Comparison of ENCODE assay signal across 12 mouse cellular contexts in genomic region chr10:75779206-75780174, GRCm38 (mm10). TPM values are rescaled to one million over a fixed set of nuclear protein-coding genes. Genes with fewer than 3 reads are reported as not detected.
DNase-seq lines count a peak whose midpoint lies in the region; ATAC-seq and TF ChIP-seq lines count a peak whose summit lies in the region.
"Had no signal": no experiment of that assay in that cellular context is flagged by ENCODE, and none has a peak within 500 bp of the region (broad histone marks: within the 10 kb centered on the region; RNA-seq: fewer than 3 reads in every experiment).

No protein-coding gene starts in this region.

- no peak for ATAC-seq in midbrain, embryonic 11.5 days (ENCODE audit: low FRiP score)
- no peak for ATAC-seq in midbrain, embryonic 14.5 days (ENCODE audit: low FRiP score, low TSS enrichment)
- ATAC-seq in inflammation-experienced regulatory T-cells, adult 6 months = peak; percentile 18

- no peaks in the 10 kb centered on the region for H3K36me3 ChIP-seq in midbrain, embryonic 11.5 days (ENCODE audit: control insufficient read depth, insufficient read depth, low read length)
- no peaks in the 10 kb centered on the region for H3K36me3 ChIP-seq in midbrain, embryonic 14.5 days (ENCODE audit: control insufficient read depth, insufficient read depth, low read length)
- H3K36me3 ChIP-seq in limb, embryonic 10.5 days = no peaks in the 10 kb centered on the region
- H3K36me3 ChIP-seq in small intestine, adult 2 months (ENCODE audit: control insufficient read depth, insufficient read depth, low read length) = peaks cover 7% of the 10 kb centered on the region; the same call in 1 of the 2 replicates
- H3K36me3 ChIP-seq: midbrain, embryonic 10.5 days had no signal

- TF ChIP-seq POLR2A in small intestine, adult 2 months (IDR thresholded peaks at IDR 0.05; ENCODE audit: low read depth, low read length) = no peak; the same call in 1 of the 2 replicates

- no peaks in the 10 kb centered on the region for H3K9me3 ChIP-seq in midbrain, embryonic 11.5 days (ENCODE audit: control insufficient read depth, low read length)
- no peaks in the 10 kb centered on the region for H3K9me3 ChIP-seq in midbrain, embryonic 14.5 days (ENCODE audit: control insufficient read depth, low read length)
- H3K9me3 ChIP-seq in limb, embryonic 10.5 days (replicated peaks) = no peaks in the 10 kb centered on the region
- H3K9me3 ChIP-seq: midbrain, embryonic 10.5 days had no signal

- H3K27ac ChIP-seq in midbrain, embryonic 11.5 days (ENCODE audit: low read depth, low read length) = no peak overlapping the region
- H3K27ac ChIP-seq in midbrain, embryonic 14.5 days (replicated peaks; ENCODE audit: low read depth, low read length) = no peak overlapping the region
- H3K27ac ChIP-seq in limb, embryonic 10.5 days = no peak overlapping the region
- H3K27ac ChIP-seq in small intestine, adult 2 months (ENCODE audit: insufficient read depth, low read depth, low read length) = no peak overlapping the region
- H3K27ac ChIP-seq: midbrain, embryonic 10.5 days had no signal

- TF ChIP-seq CTCF in small intestine, adult 2 months (IDR thresholded peaks at IDR 0.05; ENCODE audit: extremely low read depth, insufficient read length, insufficient replicate concordance, low read depth, low read length) = no peak

- peak; percentile 84 for DNase-seq in midbrain, embryonic 11.5 days (ENCODE audit: low spot score, missing footprints)
- DNase-seq in midbrain, embryonic 14.5 days = no peak
- DNase-seq in limb, embryonic 10.5 days (ENCODE audit: low spot score) = no peak
- DNase-seq in right cerebral cortex, postnatal 10 days (ENCODE audit: low spot score in 2 of 2) = no peak
- DNase-seq in gastrocnemius, adult 8-10 months (ENCODE audit: low spot score in 2 of 2) = no peak
- DNase-seq in MN1 (ENCODE audit: low spot score) = no peak
- DNase-seq: cerebellum, postnatal 14 days had no signal

- H3K4me3 ChIP-seq in midbrain, embryonic 11.5 days (ENCODE audit: low read depth, low read length) = no peak overlapping the region
- H3K4me3 ChIP-seq in midbrain, embryonic 14.5 days (replicated peaks; ENCODE audit: low read depth, low read length) = no peak overlapping the region
- H3K4me3 ChIP-seq in limb, embryonic 10.5 days = peak overlapping the region; percentile 61
- H3K4me3 ChIP-seq in small intestine, adult 2 months (ENCODE audit: low read depth, low read length) = peak overlapping the region; percentile 67

- peaks cover 21% of the 10 kb centered on the region for H3K27me3 ChIP-seq in midbrain, embryonic 11.5 days (ENCODE audit: control insufficient read depth, insufficient read depth, low read length)
- H3K27me3 ChIP-seq in midbrain, embryonic 14.5 days (ENCODE audit: control insufficient read depth, insufficient read depth, low read length) = peaks cover 29% of the 10 kb centered on the region
- H3K27me3 ChIP-seq in limb, embryonic 10.5 days (ENCODE audit: low read depth, poor library complexity, severe bottlenecking) = peaks cover 39% of the 10 kb centered on the region
- H3K27me3 ChIP-seq in small intestine, adult 2 months (ENCODE audit: control insufficient read depth, insufficient read depth, low read length) = no peaks in the 10 kb centered on the region

- H3K9ac ChIP-seq in midbrain, embryonic 11.5 days (ENCODE audit: low read length) = no peak overlapping the region
- no peak overlapping the region for H3K9ac ChIP-seq in midbrain, embryonic 14.5 days (replicated peaks; ENCODE audit: low read length)

- H3K4me2 ChIP-seq in midbrain, embryonic 11.5 days = no peak overlapping the region
- no peak overlapping the region for H3K4me2 ChIP-seq in midbrain, embryonic 14.5 days (ENCODE audit: low read length)

- WGBS in midbrain, embryonic 11.5 days = 39% methylated on average over 15 of the region's 15 CpGs
- 42% methylated on average over 15 of the region's 15 CpGs for WGBS in midbrain, embryonic 14.5 days
- WGBS in limb, embryonic 10.5 days = 43% methylated on average over 15 of the region's 15 CpGs
- WGBS in small intestine, adult 2 months = 33% methylated on average over 15 of the region's 15 CpGs

- peaks cover 4% of the 10 kb centered on the region for H3K4me1 ChIP-seq in midbrain, embryonic 11.5 days (ENCODE audit: control insufficient read depth, insufficient read depth, low read length)
- H3K4me1 ChIP-seq in midbrain, embryonic 14.5 days (ENCODE audit: control insufficient read depth, insufficient read depth, low read length) = peaks cover 5% of the 10 kb centered on the region
- peaks cover 21% of the 10 kb centered on the region for H3K4me1 ChIP-seq in limb, embryonic 10.5 days
- peaks cover 9% of the 10 kb centered on the region; the same call in 1 of the 2 replicates for H3K4me1 ChIP-seq in small intestine, adult 2 months (ENCODE audit: control insufficient read depth, insufficient read depth, insufficient read length, low read length)

RNA-seq across cellular contexts. Expression of gene Gm20441, which starts 1.3 kb away (rescaled TPM):
- not detected in 2 replicates for polyA plus RNA-seq in midbrain, embryonic 11.5 days (2014; fragmentation: Nextera tagmentation; extraction: Ambion mirVana)
- polyA plus RNA-seq in midbrain, embryonic 14.5 days (2014; fragmentation: Nextera tagmentation; extraction: Ambion mirVana) = not detected in 2 replicates
- not detected for polyA plus RNA-seq in inflammation-experienced regulatory T-cells, adult 6 months (2017; shearing (Covaris generic))
- not detected in 2 replicates for polyA plus RNA-seq in limb, embryonic 10.5 days (2016; fragmentation: Nextera tagmentation; extraction: Ambion mirVana)
- not detected in 2 replicates for polyA plus RNA-seq in small intestine, adult 2 months (2012; rRNA removed)
- total RNA-seq in gastrocnemius, adult 8-10 months (2022) = not detected
- polyA plus RNA-seq: heart, embryonic 14.5 days; midbrain, embryonic 10.5 days; spleen, adult 2 months had no signal

RNA-seq across cellular contexts. Expression of gene Gstt3, which starts 1.7 kb away (rescaled TPM):
- polyA plus RNA-seq in midbrain, embryonic 11.5 days (2014; fragmentation: Nextera tagmentation; extraction: Ambion mirVana) = 1.0 and 1.2 TPM in 2 replicates
- polyA plus RNA-seq in midbrain, embryonic 14.5 days (2014; fragmentation: Nextera tagmentation; extraction: Ambion mirVana) = 0.23 and 1.1 TPM in 2 replicates
- 10 to 100 TPM in 1 of 3 experiments, 1 to 10 TPM in 2; 9.0 to 12.7 (median 9.3) TPM for polyA plus RNA-seq in inflammation-experienced regulatory T-cells, adult 6 months (2017; shearing (Covaris generic))
- 2.7 and 4.2 TPM in 2 replicates for polyA plus RNA-seq in limb, embryonic 10.5 days (2016; fragmentation: Nextera tagmentation; extraction: Ambion mirVana)
- 45.3 and 54.7 TPM in 2 replicates for polyA plus RNA-seq in small intestine, adult 2 months (2012; rRNA removed)
- 1 to 10 TPM; 2.6 to 4.8 (median 3.1) TPM for total RNA-seq in gastrocnemius, adult 8-10 months (2022)

RNA-seq across cellular contexts. Expression of gene Ddt, which starts 6.3 kb away (rescaled TPM):
- 89.8 and 94.7 TPM in 2 replicates for polyA plus RNA-seq in midbrain, embryonic 11.5 days (2014; fragmentation: Nextera tagmentation; extraction: Ambion mirVana)
- polyA plus RNA-seq in midbrain, embryonic 14.5 days (2014; fragmentation: Nextera tagmentation; extraction: Ambion mirVana) = 75.9 and 94.5 TPM in 2 replicates
- polyA plus RNA-seq in inflammation-experienced regulatory T-cells, adult 6 months (2017; shearing (Covaris generic)) = 10 to 100 TPM; 63.4 to 95.0 (median 86.4) TPM
- 91.4 and 92.5 TPM in 2 replicates for polyA plus RNA-seq in limb, embryonic 10.5 days (2016; fragmentation: Nextera tagmentation; extraction: Ambion mirVana)
- polyA plus RNA-seq in small intestine, adult 2 months (2012; rRNA removed) = 47.3 and 67.8 TPM in 2 replicates
- 10 to 100 TPM; 23.6 to 32.6 (median 29.5) TPM for total RNA-seq in gastrocnemius, adult 8-10 months (2022)

RNA-seq across cellular contexts. Expression of gene Cabin1, which starts 15.3 kb away (rescaled TPM):
- polyA plus RNA-seq in midbrain, embryonic 11.5 days (2014; fragmentation: Nextera tagmentation; extraction: Ambion mirVana) = 28.7 and 31.6 TPM in 2 replicates
- polyA plus RNA-seq in midbrain, embryonic 14.5 days (2014; fragmentation: Nextera tagmentation; extraction: Ambion mirVana) = 47.2 and 54.5 TPM in 2 replicates
- 10 to 100 TPM; 24.8 to 27.1 (median 26.2) TPM for polyA plus RNA-seq in inflammation-experienced regulatory T-cells, adult 6 months (2017; shearing (Covaris generic))
- 31.2 and 31.9 TPM in 2 replicates for polyA plus RNA-seq in limb, embryonic 10.5 days (2016; fragmentation: Nextera tagmentation; extraction: Ambion mirVana)
- polyA plus RNA-seq in small intestine, adult 2 months (2012; rRNA removed) = 25.0 and 39.0 TPM in 2 replicates
- 1 to 10 TPM; 6.6 to 9.3 (median 7.4) TPM for total RNA-seq in gastrocnemius, adult 8-10 months (2022)

RNA-seq across cellular contexts. Expression of gene Gstt1, which starts 18.9 kb away (rescaled TPM):
- polyA plus RNA-seq in midbrain, embryonic 11.5 days (2014; fragmentation: Nextera tagmentation; extraction: Ambion mirVana) = 4.9 and 6.1 TPM in 2 replicates
- 9.8 and 12.4 TPM in 2 replicates for polyA plus RNA-seq in midbrain, embryonic 14.5 days (2014; fragmentation: Nextera tagmentation; extraction: Ambion mirVana)
- 1 to 10 TPM; 1.7 to 3.6 (median 2.2) TPM for polyA plus RNA-seq in inflammation-experienced regulatory T-cells, adult 6 months (2017; shearing (Covaris generic))
- 1.7 and 3.8 TPM in 2 replicates for polyA plus RNA-seq in limb, embryonic 10.5 days (2016; fragmentation: Nextera tagmentation; extraction: Ambion mirVana)
- 103 and 157 TPM in 2 replicates for polyA plus RNA-seq in small intestine, adult 2 months (2012; rRNA removed)
- total RNA-seq in gastrocnemius, adult 8-10 months (2022) = 1 to 10 TPM; 4.6 to 8.3 (median 4.8) TPM

Comparison
In these comparisons a context has a peak if more than half of its experiments do, and no peak if none do; other contexts are left out.
1. H3K4me3 ChIP-seq: peak in limb, embryonic 10.5 days (single experiment) and small intestine, adult 2 months (single experiment); none in midbrain, embryonic 11.5 days (single experiment) and midbrain, embryonic 14.5 days (single experiment).